Mouse (Mus musculus): ENCODE measurements around the gene Ttc30b.
"Not testable (repeated sequence)": the region's sequence is repeated elsewhere in the genome, so short reads cannot be mapped to it uniquely, and the experiment has no call there.

Gene Ttc30b

DNA sequence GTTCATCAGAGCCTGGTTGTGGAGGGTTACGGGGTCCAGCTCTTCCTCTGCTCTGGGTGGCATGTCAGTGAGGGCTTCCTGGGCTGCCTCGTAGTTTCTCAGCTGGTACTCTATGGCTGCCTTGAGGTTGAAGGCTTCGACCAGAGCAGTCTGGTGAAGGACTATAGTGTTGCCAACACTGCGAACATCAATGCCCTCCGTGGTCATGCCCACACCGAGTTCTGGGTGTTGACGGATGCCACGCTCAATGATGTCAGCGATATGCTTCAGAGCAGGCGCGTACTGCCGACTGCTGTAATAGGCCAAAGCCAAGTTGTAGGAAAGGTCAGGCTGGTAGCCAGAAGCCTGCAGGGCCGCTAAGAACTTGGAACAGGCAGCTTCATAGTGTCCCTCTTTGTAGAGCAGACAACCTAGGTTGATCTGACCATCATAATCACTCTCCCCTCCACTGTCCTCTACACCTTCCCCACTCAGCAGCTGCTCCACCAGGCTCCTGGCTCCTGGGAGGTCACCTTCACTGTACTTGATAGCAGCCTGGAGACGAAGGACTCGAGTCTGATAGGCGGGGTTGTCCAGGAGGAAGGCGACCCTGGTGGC, 767 bp downstream of the Ttc30b start:
- DNase-seq: not testable (repeated sequence)

DNA sequence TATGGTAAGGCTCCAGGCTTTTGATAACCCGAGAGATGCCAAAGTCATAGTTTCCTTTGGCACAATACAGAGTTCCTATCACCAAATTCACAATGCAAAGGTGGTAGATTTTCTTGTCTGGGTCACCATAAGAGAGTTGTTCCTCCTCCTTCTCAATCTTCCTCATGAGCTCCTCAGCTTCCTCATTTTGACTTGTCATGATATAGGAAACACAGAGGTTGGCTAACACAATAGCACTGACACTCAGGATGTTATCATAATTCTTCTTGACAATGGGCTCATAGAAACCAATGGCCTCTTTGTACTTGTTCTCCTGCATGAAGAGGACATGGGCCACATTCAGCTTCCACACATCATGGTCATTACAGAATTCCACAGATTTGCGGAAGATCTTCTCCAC, 1.7 kb downstream of the Ttc30b start:
- not testable (repeated sequence) for DNase-seq

DNA sequence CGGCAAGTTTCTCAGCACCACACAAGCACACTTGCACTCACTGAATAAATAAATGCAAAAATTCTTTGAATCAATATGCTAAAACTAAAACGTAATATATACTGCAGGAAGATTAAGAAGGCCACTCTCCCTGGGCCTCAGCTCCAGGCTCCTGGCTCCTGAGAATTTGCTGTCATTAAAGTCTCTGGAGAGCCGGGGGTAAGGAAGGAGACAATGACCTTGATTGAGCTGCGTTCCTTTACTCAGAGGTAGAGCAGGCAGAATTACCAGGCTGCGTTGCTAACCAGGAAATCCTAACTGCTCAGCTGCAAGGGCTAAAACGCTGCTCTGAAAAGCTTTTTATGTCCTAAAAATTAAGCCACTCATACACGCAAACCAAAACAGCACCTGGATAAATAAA, 4.8 kb downstream of the Ttc30b start:
- DNase-seq: no peak

DNA sequence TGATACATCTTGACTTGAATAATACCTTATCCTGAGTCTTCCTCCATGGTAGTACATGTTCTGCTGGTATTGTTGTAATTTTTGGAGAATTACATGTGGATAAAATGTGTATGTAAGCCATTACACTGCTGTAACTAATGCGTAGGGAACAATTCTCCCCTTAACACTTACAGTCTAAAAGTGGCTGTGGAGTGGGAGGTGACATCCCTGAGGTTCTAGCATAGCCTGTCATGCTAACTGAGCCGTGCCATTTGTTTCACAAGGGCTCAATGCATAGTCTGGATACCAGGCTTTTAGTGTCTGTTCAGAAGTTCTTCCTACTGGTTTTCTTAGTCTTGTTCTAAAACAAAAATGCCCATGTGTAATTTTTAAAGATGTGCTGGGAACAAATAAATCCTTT, 7.4 kb downstream of the Ttc30b start:
- DNase-seq: no peak

DNA sequence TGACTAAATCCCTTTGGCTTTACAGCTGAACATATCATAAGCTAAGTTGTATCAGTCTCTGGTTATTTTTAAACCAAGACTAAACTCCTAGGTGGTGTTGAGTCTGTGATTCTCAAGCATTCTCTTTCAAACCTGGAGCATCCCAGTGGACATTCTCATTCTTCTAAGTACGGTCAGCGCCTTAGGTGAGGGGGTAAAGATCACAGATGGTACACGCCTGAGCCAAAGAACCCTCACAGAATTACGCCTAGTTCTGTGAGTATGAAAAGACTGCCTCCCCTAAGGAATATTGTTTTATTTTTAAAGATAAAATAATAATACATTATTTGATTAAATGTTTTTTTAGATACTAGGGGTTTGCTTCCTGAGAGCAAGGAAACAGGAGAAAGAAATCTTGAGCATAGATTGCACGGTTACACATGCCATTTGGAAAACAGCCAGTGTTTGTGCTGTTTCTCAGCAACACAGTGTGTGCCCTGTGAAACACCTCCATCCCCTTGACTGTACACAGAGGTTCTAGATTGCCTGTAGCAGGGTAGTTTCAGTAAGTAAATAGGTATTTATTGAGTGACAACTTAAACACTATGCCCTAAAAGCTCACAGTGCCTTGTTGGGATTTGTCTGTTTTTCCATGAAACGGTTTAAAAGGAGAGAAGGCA, 8.5 kb downstream of the Ttc30b start:
- no peak for DNase-seq

DNA sequence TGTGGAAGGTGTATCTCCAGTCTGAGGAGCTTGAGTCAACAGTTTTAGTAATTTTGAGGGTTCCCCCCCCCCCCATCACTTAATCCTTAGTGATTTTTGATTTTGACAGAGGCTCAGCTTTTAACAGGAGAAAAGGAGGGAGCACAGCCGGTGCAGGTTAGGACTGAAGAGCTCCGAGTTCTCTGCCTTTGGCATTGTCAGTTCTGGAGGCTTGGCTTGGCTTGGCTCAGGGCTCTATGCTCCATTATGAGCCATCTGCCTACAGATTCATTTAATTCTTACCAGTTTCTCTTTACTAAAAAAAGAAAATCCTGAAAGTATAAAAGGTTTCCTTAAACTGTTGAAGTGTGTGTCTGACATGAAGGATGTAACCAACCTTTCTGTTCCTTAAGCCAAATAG, 9.2 kb downstream of the Ttc30b start:
- DNase-seq: no peak

DNA sequence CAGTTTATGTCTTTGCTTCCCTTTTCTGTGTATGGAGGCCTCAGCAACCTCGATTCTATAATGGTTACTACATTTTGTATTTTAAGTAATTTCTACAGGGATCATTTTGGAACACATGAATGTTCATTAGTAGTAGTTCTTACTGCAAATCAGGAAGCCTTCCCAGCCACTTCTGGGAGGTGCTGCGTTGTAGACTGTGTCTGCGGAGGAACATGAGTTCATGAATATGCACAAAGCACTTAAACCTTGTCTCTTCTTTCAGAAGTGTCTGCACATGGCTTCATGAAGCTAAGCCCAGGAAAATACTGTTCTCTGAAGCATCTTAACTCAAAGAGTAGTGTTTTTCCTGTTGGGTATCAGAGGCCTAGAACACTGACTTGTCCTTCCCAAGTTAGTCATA, 10.4 kb downstream of the Ttc30b start:
- DNase-seq: no peak

DNA sequence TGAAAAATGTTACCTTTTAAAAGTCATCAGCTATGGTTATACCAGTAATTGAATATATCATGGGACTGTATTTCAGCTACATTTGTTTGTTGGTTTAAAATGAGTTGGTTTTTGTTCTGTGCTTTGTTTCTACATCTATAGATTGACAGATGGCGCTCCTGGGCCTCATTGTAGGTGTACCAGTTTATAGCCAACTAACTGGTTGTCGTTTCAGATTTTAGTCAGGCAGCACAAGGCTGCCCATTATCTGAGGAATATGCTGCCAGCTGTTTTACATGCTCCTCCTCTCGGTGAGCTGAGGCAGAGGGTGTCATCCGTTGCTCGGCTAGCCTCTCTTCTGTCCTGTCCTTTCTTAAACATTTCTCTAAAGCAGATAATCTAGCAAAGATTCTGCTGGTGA, 12.3 kb downstream of the Ttc30b start:
- no peak for DNase-seq

DNA sequence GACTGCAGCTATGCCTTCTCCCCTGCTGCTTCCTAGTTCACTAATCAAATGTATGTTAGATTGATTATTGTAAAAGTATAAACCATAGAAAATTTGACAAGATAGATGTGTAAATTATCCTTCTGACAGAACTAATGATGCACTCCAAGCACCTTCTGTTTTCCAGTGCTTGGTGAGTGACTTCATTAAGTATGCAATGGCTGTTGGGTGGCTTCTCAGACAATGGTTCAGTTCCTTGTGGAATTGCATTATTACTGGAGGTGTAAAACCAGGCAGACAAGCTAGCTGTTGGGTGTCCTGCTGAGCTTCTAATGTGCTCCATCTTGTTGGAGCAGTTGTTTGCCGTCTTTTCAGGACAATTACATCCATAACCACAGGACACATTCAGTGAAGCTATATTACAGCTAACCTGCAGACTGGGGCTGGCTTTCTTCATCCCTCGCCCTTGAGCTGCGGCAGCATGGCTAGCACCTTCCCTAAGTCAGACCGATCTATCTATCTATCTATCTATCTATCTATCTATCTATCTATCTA, 14.5 kb downstream of the Ttc30b start:
- no peak for DNase-seq

DNA sequence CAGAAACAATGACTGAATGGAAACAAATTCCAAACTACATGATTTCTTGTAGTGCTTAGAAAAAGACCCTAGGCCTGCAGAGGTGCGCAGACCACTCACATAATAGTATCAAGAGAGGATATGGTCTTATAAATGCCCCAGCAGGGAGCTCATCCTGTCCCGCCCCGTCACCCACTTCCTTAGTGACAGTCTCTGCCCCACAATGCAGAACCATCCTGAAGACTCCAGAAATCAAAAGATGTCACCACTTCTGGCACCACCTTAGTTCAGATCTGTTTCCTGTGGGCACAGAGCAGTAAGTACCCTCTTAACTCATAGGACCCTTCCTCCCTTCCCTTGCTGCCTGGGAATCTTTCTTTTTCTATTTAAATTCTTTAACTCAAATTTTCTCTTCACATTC, 23.3 kb downstream of the Ttc30b start:
- DNase-seq: no peak

DNA sequence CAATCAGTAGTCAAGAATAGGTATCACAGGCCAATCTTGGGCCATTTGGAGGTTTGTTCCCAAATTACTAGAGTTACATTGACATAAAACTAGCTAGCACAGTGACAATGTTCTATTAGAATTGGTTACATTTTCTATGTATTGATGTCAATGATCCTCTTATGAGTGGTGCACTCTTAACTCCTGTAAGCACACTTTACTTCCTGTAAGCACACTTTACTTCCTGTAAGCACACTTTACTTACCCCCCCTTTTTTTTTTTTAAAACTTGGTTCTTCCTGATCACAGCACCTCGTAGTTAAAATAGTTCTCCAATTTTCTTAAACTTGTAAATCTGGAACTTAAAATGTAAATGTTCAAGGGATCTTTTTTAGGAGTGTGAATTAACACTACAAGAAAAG, 31.2 kb downstream of the Ttc30b start:
- DNase-seq: no peak

DNA sequence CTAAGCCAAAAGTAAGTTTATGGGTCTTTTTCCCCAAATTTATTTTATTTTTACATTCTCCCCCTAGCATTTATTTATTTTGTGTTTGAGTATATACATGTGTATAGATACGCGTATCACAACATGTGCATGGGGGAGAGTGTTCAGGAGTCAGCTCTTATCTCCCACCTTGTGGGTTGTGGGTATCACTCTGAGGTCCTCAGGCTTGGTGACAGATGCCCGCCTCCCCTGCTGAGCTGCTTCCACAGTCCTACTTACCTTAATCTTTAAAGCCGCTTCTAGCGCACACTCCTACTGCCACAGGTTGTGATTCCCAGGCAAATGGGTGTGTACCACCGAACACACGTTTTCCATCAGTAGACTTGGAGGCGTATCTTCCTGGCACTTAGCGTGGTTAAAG, 36.5 kb downstream of the Ttc30b start:
- no peak for DNase-seq

DNA sequence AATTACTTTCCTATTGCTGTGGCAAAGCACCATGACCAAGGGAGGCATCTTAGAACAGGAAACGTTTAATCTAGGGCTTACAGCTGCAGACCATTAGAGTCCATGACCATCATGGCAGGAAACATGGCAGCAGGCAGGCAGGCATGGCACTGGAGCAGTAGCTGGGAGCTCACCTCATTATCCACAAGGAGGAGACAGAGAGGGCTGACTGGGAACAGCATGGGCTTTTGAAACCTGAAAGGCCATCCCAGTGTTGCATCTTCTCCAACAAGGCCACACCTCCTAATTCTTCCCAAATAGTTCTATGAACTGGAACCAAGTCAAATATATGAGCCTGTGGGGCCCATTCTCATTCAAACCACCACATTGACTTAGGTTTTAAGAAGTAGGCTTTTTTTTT, 38.1 kb downstream of the Ttc30b start:
- no peak for DNase-seq

DNA sequence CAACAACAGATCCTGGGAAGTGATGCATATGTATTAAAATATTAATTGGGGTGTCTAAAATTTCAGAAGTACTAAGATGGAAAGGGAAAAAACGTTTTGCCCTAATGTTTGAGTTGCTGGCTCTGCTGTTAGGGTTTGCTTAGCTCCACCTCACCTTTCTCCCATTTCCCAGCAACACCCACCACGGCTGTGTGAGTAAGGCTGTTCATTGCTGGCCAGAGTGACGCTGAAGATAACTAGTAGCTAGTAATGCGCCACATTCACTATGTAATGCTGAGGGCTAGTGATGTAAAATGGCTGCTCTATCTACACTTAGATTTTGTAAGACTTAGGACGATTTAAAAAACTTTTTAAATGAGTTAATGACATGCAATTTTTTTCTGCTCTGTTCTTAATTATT, 42.7 kb downstream of the Ttc30b start:
- no peak for DNase-seq

DNA sequence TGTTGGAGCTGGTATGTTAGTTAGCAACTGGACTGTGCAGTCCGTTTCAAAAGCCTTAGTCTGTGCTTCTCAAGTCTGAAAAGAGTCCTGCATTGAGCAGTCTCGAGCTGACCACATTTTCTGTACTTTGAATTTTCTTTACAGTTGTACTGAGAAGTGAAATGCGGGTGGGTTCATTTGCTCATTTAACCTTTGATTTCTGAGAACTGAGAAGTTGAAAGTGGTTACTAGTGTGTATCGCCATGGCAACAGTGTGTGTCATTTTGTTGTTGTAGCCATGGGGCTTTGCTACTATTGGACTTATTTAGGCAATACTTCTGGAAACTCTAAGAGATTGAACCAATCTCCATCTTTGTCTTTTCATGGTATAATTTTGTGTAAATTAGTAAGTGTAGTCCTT, 46.4 kb downstream of the Ttc30b start:
- no peak for DNase-seq

Data from layer of hippocampus, adult 9-11 months (tissue).